Mouse (Mus musculus): Measurements from ENCODE around the gene Syt6. TPM values are rescaled to one million over a fixed set of nuclear protein-coding genes. Genes with fewer than 3 reads are reported as not detected.

Syt6 gene
- polyA plus RNA-seq (2012; fragmentation: generic; extraction: Trizol) = not detected
- long read RNA-seq, experiment 1 = 0 reads
- long read RNA-seq, experiment 2, partial matches to known transcripts = 0 of 1 reads
- long read RNA-seq, experiment 2, other reads (novel, unspliced or antisense) = 1 of 1 reads

GRCm38 (mm10) chr3:103575156-103575892, at the start of gene Syt6:
Gene Syt6, plus strand, starts transcription at chr3:103575231.
- Histone ChIP-seq H3ac (ENCODE audit: control insufficient read depth, insufficient read length, low read depth) (no peak within 1 kb of the TSS), H3K4me3 (ENCODE audit: insufficient read depth, poor library complexity, severe bottlenecking) (no peak within 1 kb of the TSS), H3K27me3 (ENCODE audit: control insufficient read depth, insufficient read depth, insufficient read length) (peaks cover 44% of the 10 kb centered on the region), H3K79me3 (ENCODE audit: low read depth) (no peaks in the 10 kb centered on the region), H3K79me2 (ENCODE audit: control insufficient read depth, insufficient read depth) (no peaks in the 10 kb centered on the region), H3K36me3 (ENCODE audit: control insufficient read depth, insufficient read depth) (no peaks in the 10 kb centered on the region)
- no peak for TF ChIP-seq MYOG (IDR thresholded peaks at IDR 0.05; ENCODE audit: control insufficient read depth, extremely low read depth, insufficient read length)
- TF ChIP-seq FOSL1 (IDR thresholded peaks at IDR 0.05; ENCODE audit: insufficient read depth, low read length, poor library complexity, severe bottlenecking) = no peak
- TF ChIP-seq USF1 (IDR thresholded peaks at IDR 0.05; ENCODE audit: low read depth) = no peak
- no peak for TF ChIP-seq MYOD1 (IDR thresholded peaks at IDR 0.05; ENCODE audit: control insufficient read depth, insufficient read length, low read depth)
- TF ChIP-seq CEBPB (IDR thresholded peaks at IDR 0.05; ENCODE audit: low read depth) = no peak
- TF ChIP-seq CTCF (IDR thresholded peaks at IDR 0.05; ENCODE audit: control insufficient read depth, insufficient read depth, insufficient read length) = no peak
- no peak for TF ChIP-seq MAX (IDR thresholded peaks at IDR 0.05)

GRCm38 (mm10) chr3:103526201-103526704, 48.8 kb upstream of the Syt6 start:
- Histone ChIP-seq H3ac (ENCODE audit: control insufficient read depth, insufficient read length, low read depth) (no peak overlapping the region), H3K27me3 (ENCODE audit: control insufficient read depth, insufficient read depth, insufficient read length) (no peaks in the 10 kb centered on the region), H3K4me3 (ENCODE audit: insufficient read depth, poor library complexity, severe bottlenecking) (no peak overlapping the region), H3K79me3 (ENCODE audit: low read depth) (no peaks in the 10 kb centered on the region), H3K79me2 (ENCODE audit: control insufficient read depth, insufficient read depth) (no peaks in the 10 kb centered on the region), H3K36me3 (ENCODE audit: control insufficient read depth, insufficient read depth) (no peaks in the 10 kb centered on the region)
- TF ChIP-seq MYOG (IDR thresholded peaks at IDR 0.05; ENCODE audit: control insufficient read depth, extremely low read depth, insufficient read length) (no peak), CTCF (IDR thresholded peaks at IDR 0.05; ENCODE audit: control insufficient read depth, insufficient read depth, insufficient read length) (no peak), USF1 (IDR thresholded peaks at IDR 0.05; ENCODE audit: low read depth) (no peak), MYOD1 (IDR thresholded peaks at IDR 0.05; ENCODE audit: control insufficient read depth, insufficient read length, low read depth) (no peak), FOSL1 (IDR thresholded peaks at IDR 0.05; ENCODE audit: insufficient read depth, low read length, poor library complexity, severe bottlenecking) (no peak), CEBPB (IDR thresholded peaks at IDR 0.05; ENCODE audit: low read depth) (no peak), MAX (IDR thresholded peaks at IDR 0.05) (no peak)

- Histone ChIP-seq H3K36me3 (ENCODE audit: control insufficient read depth, insufficient read depth) (no peaks in the 10 kb centered on the region), H3K27me3 (ENCODE audit: control insufficient read depth, insufficient read depth, insufficient read length) (no peaks in the 10 kb centered on the region), H3K79me3 (ENCODE audit: low read depth) (no peaks in the 10 kb centered on the region), H3K4me3 (ENCODE audit: insufficient read depth, poor library complexity, severe bottlenecking) (no peak overlapping the region), H3ac (ENCODE audit: control insufficient read depth, insufficient read length, low read depth) (no peak overlapping the region), H3K79me2 (ENCODE audit: control insufficient read depth, insufficient read depth) (no peaks in the 10 kb centered on the region)
- TF ChIP-seq MYOD1 (IDR thresholded peaks at IDR 0.05; ENCODE audit: control insufficient read depth, insufficient read length, low read depth) = no peak
- TF ChIP-seq MYOG (IDR thresholded peaks at IDR 0.05; ENCODE audit: control insufficient read depth, extremely low read depth, insufficient read length) = no peak
- TF ChIP-seq CEBPB (IDR thresholded peaks at IDR 0.05; ENCODE audit: low read depth) = no peak
- TF ChIP-seq FOSL1 (IDR thresholded peaks at IDR 0.05; ENCODE audit: insufficient read depth, low read length, poor library complexity, severe bottlenecking) = no peak
- no peak for TF ChIP-seq USF1 (IDR thresholded peaks at IDR 0.05; ENCODE audit: low read depth)
- TF ChIP-seq MAX (IDR thresholded peaks at IDR 0.05) = no peak
- TF ChIP-seq CTCF (IDR thresholded peaks at IDR 0.05; ENCODE audit: control insufficient read depth, insufficient read depth, insufficient read length) = no peak
Measured at GRCm38 (mm10) chr3:103526864-103527263, 48.2 kb upstream of the Syt6 start.

GRCm38 (mm10) chr3:103534036-103534435, 41.0 kb upstream of the Syt6 start:
- H3ac ChIP-seq (ENCODE audit: control insufficient read depth, insufficient read length, low read depth) = no peak overlapping the region
- H3K27me3 ChIP-seq (ENCODE audit: control insufficient read depth, insufficient read depth, insufficient read length) = peaks cover 8% of the 10 kb centered on the region
- no peaks in the 10 kb centered on the region for H3K36me3 ChIP-seq (ENCODE audit: control insufficient read depth, insufficient read depth)
- H3K79me2 ChIP-seq (ENCODE audit: control insufficient read depth, insufficient read depth) = no peaks in the 10 kb centered on the region
- no peak overlapping the region for H3K4me3 ChIP-seq (ENCODE audit: insufficient read depth, poor library complexity, severe bottlenecking)
- TF ChIP-seq MYOG (IDR thresholded peaks at IDR 0.05; ENCODE audit: control insufficient read depth, extremely low read depth, insufficient read length) (no peak), USF1 (IDR thresholded peaks at IDR 0.05; ENCODE audit: low read depth) (no peak), MYOD1 (IDR thresholded peaks at IDR 0.05; ENCODE audit: control insufficient read depth, insufficient read length, low read depth) (no peak), CEBPB (IDR thresholded peaks at IDR 0.05; ENCODE audit: low read depth) (no peak), CTCF (IDR thresholded peaks at IDR 0.05; ENCODE audit: control insufficient read depth, insufficient read depth, insufficient read length) (no peak), FOSL1 (IDR thresholded peaks at IDR 0.05; ENCODE audit: insufficient read depth, low read length, poor library complexity, severe bottlenecking) (no peak), MAX (IDR thresholded peaks at IDR 0.05) (no peak)
- H3K79me3 ChIP-seq (ENCODE audit: low read depth) = no peaks in the 10 kb centered on the region

- no peak for TF ChIP-seq MYOG (IDR thresholded peaks at IDR 0.05; ENCODE audit: control insufficient read depth, extremely low read depth, insufficient read length)
- TF ChIP-seq FOSL1 (IDR thresholded peaks at IDR 0.05; ENCODE audit: insufficient read depth, low read length, poor library complexity, severe bottlenecking) = no peak
- no peak for TF ChIP-seq CEBPB (IDR thresholded peaks at IDR 0.05; ENCODE audit: low read depth)
- TF ChIP-seq USF1 (IDR thresholded peaks at IDR 0.05; ENCODE audit: low read depth) = no peak
- TF ChIP-seq MYOD1 (IDR thresholded peaks at IDR 0.05; ENCODE audit: control insufficient read depth, insufficient read length, low read depth) = no peak
- no peak for TF ChIP-seq CTCF (IDR thresholded peaks at IDR 0.05; ENCODE audit: control insufficient read depth, insufficient read depth, insufficient read length)
- no peak for TF ChIP-seq MAX (IDR thresholded peaks at IDR 0.05)
- Histone ChIP-seq H3K4me3 (ENCODE audit: insufficient read depth, poor library complexity, severe bottlenecking) (no peak overlapping the region), H3K36me3 (ENCODE audit: control insufficient read depth, insufficient read depth) (no peaks in the 10 kb centered on the region), H3K79me3 (ENCODE audit: low read depth) (no peaks in the 10 kb centered on the region), H3K79me2 (ENCODE audit: control insufficient read depth, insufficient read depth) (no peaks in the 10 kb centered on the region), H3ac (ENCODE audit: control insufficient read depth, insufficient read length, low read depth) (no peak overlapping the region), H3K27me3 (ENCODE audit: control insufficient read depth, insufficient read depth, insufficient read length) (peaks cover 8% of the 10 kb centered on the region)
Measured at GRCm38 (mm10) chr3:103535207-103535606, 39.8 kb upstream of the Syt6 start.

Measured in C2C12 (cell line).